Mouse (Mus musculus) brain, embryonic 14.5 days (tissue): ENCODE results near the gene Dock9.

Source experiments
- CTCF ChIP-seq: fragments of 200-500 bp; IDR thresholded peaks from 2 replicates; pipeline ENCODE4 v1.5.1; 2012; ENCODE audit warnings: inconsistent platforms, mild to moderate bottlenecking, moderate library complexity, borderline replicate concordance; ENCODE audit not compliant: insufficient read depth, insufficient read length; ENCODE audit errors: extremely low read depth
- POLR2A ChIP-seq: fragments of 200-500 bp; IDR thresholded peaks from 2 replicates; pipeline ENCODE4 v1.6.1; 2012; ENCODE audit warnings: mild to moderate bottlenecking, inconsistent platforms, borderline replicate concordance; ENCODE audit not compliant: poor library complexity, insufficient read depth, insufficient read length, severe bottlenecking; ENCODE audit errors: extremely low read depth

- TF ChIP-seq POLR2A (no peak), CTCF (no peak)
Measured at GRCm38 (mm10) chr14:121724501-121724900, 73.1 kb downstream of the Dock9 start.
